Mouse (Mus musculus): ENCODE results near the gene Prm2.
A peak's percentile ranks its signal among the peaks of the same experiment; 100 is the strongest.

Gene Prm2

GRCm38 (mm10) chr16:10796034-10796433, at the start of gene Prm2:
Gene Prm2, minus strand, starts transcription at chr16:10796134.
- no peak for DNase-seq (ENCODE audit: low read depth, low spot score)

GRCm38 (mm10) chr16:10844319-10844670, 48.4 kb upstream of the Prm2 start:
- no peak for DNase-seq (ENCODE audit: low read depth, low spot score)

- DNase-seq (ENCODE audit: low read depth, low spot score) = no peak
Observed at GRCm38 (mm10) chr16:10843486-10844318, 47.8 kb upstream of the Prm2 start.

- no peak for DNase-seq (ENCODE audit: low read depth, low spot score)
Observed at GRCm38 (mm10) chr16:10842282-10842855, 46.4 kb upstream of the Prm2 start.

- DNase-seq (ENCODE audit: low read depth, low spot score) = no peak
Observed at GRCm38 (mm10) chr16:10840018-10840417, 44.1 kb upstream of the Prm2 start.

GRCm38 (mm10) chr16:10838487-10839245, 42.7 kb upstream of the Prm2 start:
- no peak for DNase-seq (ENCODE audit: low read depth, low spot score)

- DNase-seq (ENCODE audit: low read depth, low spot score) = no peak
Observed at GRCm38 (mm10) chr16:10837903-10838302, 42.0 kb upstream of the Prm2 start.

GRCm38 (mm10) chr16:10837250-10837649, 41.3 kb upstream of the Prm2 start:
- no peak for DNase-seq (ENCODE audit: low read depth, low spot score)

- no peak for DNase-seq (ENCODE audit: low read depth, low spot score)
Observed at GRCm38 (mm10) chr16:10836388-10836787, 40.5 kb upstream of the Prm2 start.

GRCm38 (mm10) chr16:10834911-10835587, 39.1 kb upstream of the Prm2 start, which contains the start of gene Rmi2:
Gene Rmi2, plus strand, starts transcription at chr16:10835059.
- DNase-seq (ENCODE audit: low read depth, low spot score) = peak; percentile 72

- DNase-seq (ENCODE audit: low read depth, low spot score) = peak; percentile 15
Observed at GRCm38 (mm10) chr16:10834542-10834910, 38.6 kb upstream of the Prm2 start.

GRCm38 (mm10) chr16:10828461-10828805, 32.5 kb upstream of the Prm2 start:
- DNase-seq (ENCODE audit: low read depth, low spot score) = no peak

- no peak for DNase-seq (ENCODE audit: low read depth, low spot score)
Observed at GRCm38 (mm10) chr16:10827766-10828460, 32.0 kb upstream of the Prm2 start.

GRCm38 (mm10) chr16:10827269-10827668, 31.3 kb upstream of the Prm2 start:
- no peak for DNase-seq (ENCODE audit: low read depth, low spot score)

GRCm38 (mm10) chr16:10825840-10826239, 29.9 kb upstream of the Prm2 start:
- DNase-seq (ENCODE audit: low read depth, low spot score) = no peak

- DNase-seq (ENCODE audit: low read depth, low spot score) = no peak
Observed at GRCm38 (mm10) chr16:10824536-10824935, 28.6 kb upstream of the Prm2 start.

- DNase-seq (ENCODE audit: low read depth, low spot score) = no peak
Observed at GRCm38 (mm10) chr16:10821387-10821786, 25.5 kb upstream of the Prm2 start.

- no peak for DNase-seq (ENCODE audit: low read depth, low spot score)
Observed at GRCm38 (mm10) chr16:10819966-10820365, 24.0 kb upstream of the Prm2 start.

GRCm38 (mm10) chr16:10818579-10819135, 22.7 kb upstream of the Prm2 start:
- DNase-seq (ENCODE audit: low read depth, low spot score) = no peak

GRCm38 (mm10) chr16:10814864-10815263, 18.9 kb upstream of the Prm2 start:
- DNase-seq (ENCODE audit: low read depth, low spot score) = no peak

GRCm38 (mm10) chr16:10813726-10814125, 17.8 kb upstream of the Prm2 start:
- no peak for DNase-seq (ENCODE audit: low read depth, low spot score)
